ENCODE assay signal across 21 mouse cellular contexts in genomic region chr10:16742246-16742645, GRCm38 (mm10).
DNase-seq lines count a peak whose midpoint lies in the region; ATAC-seq lines count a peak whose summit lies in the region.
"Had no signal": no experiment of that assay in that cellular context is flagged by ENCODE, and none has a peak within 500 bp of the region (broad histone marks: within the 10 kb centered on the region; RNA-seq: fewer than 3 reads in every experiment).

No protein-coding gene starts in this region.

- ATAC-seq in CD4-positive, CD25-positive, alpha-beta regulatory T cell, adult 4 months, result peak; percentile 71
- peak; percentile 36 for ATAC-seq in activated CD4-positive, CD25-positive, alpha-beta regulatory T cell, adult 4 months
- ATAC-seq in inflammation-experienced regulatory T-cells, adult 6 months, result peak; percentile 82
- ATAC-seq: Patski had no signal

- peak; percentile 74 for DNase-seq in 416B (ENCODE audit: low read depth)
- DNase-seq in frontal cortex, postnatal 14 days (ENCODE audit: low spot score in 2 of 2), result no peak
- no peak for DNase-seq in gastrocnemius, postnatal 4 days (ENCODE audit: low spot score in 2 of 2)
- no peak for DNase-seq in heart, adult 18-20 months
- DNase-seq in embryo, embryonic 10.5 days (ENCODE audit: low spot score), result no peak
- DNase-seq: adrenal gland, adult 2 months; adrenal gland, adult 8-10 months; adrenal gland, postnatal 10 days; adrenal gland, postnatal 14 days; adrenal gland, postnatal 25 days; adrenal gland, postnatal 36 days; B cell, adult 2 months; cerebellum, adult 11 months; cerebellum, adult 11-12 months; cerebellum, adult 18-20 months; cerebellum, adult 2 months; cerebellum, adult 8-10 months had no signal
